Mouse (Mus musculus): Measurements from ENCODE around the gene Dnajb8. TPM values are rescaled to one million over a fixed set of nuclear protein-coding genes. Genes with fewer than 3 reads are reported as not detected.

Gene Dnajb8
- 0.10 TPM in 1 of 2 replicates, not detected in the other for polyA plus RNA-seq (2012; rRNA removed)

DNA sequence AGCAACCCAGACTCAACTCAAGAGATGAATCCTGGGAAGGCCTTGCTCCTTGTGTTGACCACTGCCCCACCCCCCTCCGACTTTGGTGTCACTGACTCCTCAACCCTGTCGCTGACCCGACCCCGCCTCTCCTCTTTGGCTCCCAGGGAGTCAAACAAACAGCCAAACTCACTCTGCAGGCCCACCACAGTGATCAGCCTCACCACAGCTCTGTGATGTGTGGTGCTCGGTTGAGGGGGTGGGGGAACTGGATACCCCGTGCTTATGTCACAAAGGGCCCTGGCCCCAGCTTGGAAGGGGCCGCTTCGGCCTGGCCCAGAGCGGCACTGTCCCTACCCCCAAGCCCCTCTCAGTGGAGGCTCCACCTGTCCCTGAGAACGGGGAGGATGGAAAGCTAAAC lies at the start of gene Dnajb8:
TSS of gene Dnajb8 (plus strand) at position 301 of the 400 bp plus-strand sequence.
- H3K36me3 ChIP-seq (ENCODE audit: control insufficient read depth, insufficient read depth, low read length): no peaks in the 10 kb centered on the region
- TF ChIP-seq POLR2A (IDR thresholded peaks at IDR 0.05; ENCODE audit: low read depth, low read length) (no peak), CTCF (conservative IDR thresholded peaks at IDR 0.05; ENCODE audit: insufficient read depth, insufficient read length, low read depth, low read length) (no peak)
- no peaks in the 10 kb centered on the region for H3K27me3 ChIP-seq (replicated peaks; ENCODE audit: control insufficient read depth, insufficient read depth, low read length)
- DNase-seq: no peak
- WGBS: 64% methylated on average over 10 of the region's 10 CpGs
- no peak within 1 kb of the TSS for H3K27ac ChIP-seq (ENCODE audit: insufficient read depth, low read depth, low read length)
- no peak within 1 kb of the TSS for H3K4me3 ChIP-seq (ENCODE audit: insufficient read depth, low read depth, low read length)
- H3K4me1 ChIP-seq (ENCODE audit: control insufficient read depth, insufficient read depth, low read length): no peaks in the 10 kb centered on the region

- no peaks in the 10 kb centered on the region for H3K36me3 ChIP-seq (ENCODE audit: control insufficient read depth, insufficient read depth, low read length)
- H3K4me1 ChIP-seq (ENCODE audit: control insufficient read depth, insufficient read depth, low read length): no peaks in the 10 kb centered on the region
- H3K27ac ChIP-seq (ENCODE audit: insufficient read depth, low read depth, low read length): no peak overlapping the region
- TF ChIP-seq CTCF (conservative IDR thresholded peaks at IDR 0.05; ENCODE audit: insufficient read depth, insufficient read length, low read depth, low read length) (no peak), POLR2A (IDR thresholded peaks at IDR 0.05; ENCODE audit: low read depth, low read length) (no peak)
- no peaks in the 10 kb centered on the region for H3K27me3 ChIP-seq (replicated peaks; ENCODE audit: control insufficient read depth, insufficient read depth, low read length)
- 94% methylated on average over 3 of the region's 3 CpGs for WGBS
- H3K4me3 ChIP-seq (ENCODE audit: insufficient read depth, low read depth, low read length): no peak overlapping the region
- DNase-seq: no peak
These were observed 47.9 kb upstream of the Dnajb8 start for GRCm38 (mm10) chr6:88174191-88174590.

- 86% methylated on average over 2 of the region's 2 CpGs for WGBS
- Histone ChIP-seq H3K27ac (ENCODE audit: insufficient read depth, low read depth, low read length) (no peak overlapping the region), H3K4me3 (ENCODE audit: insufficient read depth, low read depth, low read length) (no peak overlapping the region), H3K36me3 (ENCODE audit: control insufficient read depth, insufficient read depth, low read length) (no peaks in the 10 kb centered on the region), H3K4me1 (ENCODE audit: control insufficient read depth, insufficient read depth, low read length) (no peaks in the 10 kb centered on the region), H3K27me3 (replicated peaks; ENCODE audit: control insufficient read depth, insufficient read depth, low read length) (no peaks in the 10 kb centered on the region)
- TF ChIP-seq CTCF (conservative IDR thresholded peaks at IDR 0.05; ENCODE audit: insufficient read depth, insufficient read length, low read depth, low read length) (no peak), POLR2A (IDR thresholded peaks at IDR 0.05; ENCODE audit: low read depth, low read length) (no peak)
- no peak for DNase-seq
These were observed 47.4 kb upstream of the Dnajb8 start for GRCm38 (mm10) chr6:88174676-88175075.

- 61% methylated on average over 4 of the region's 4 CpGs for WGBS
- H3K27ac ChIP-seq (ENCODE audit: insufficient read depth, low read depth, low read length): no peak overlapping the region
- H3K27me3 ChIP-seq (replicated peaks; ENCODE audit: control insufficient read depth, insufficient read depth, low read length): no peaks in the 10 kb centered on the region
- no peak for DNase-seq
- no peaks in the 10 kb centered on the region for H3K36me3 ChIP-seq (ENCODE audit: control insufficient read depth, insufficient read depth, low read length)
- TF ChIP-seq POLR2A (IDR thresholded peaks at IDR 0.05; ENCODE audit: low read depth, low read length) (no peak), CTCF (conservative IDR thresholded peaks at IDR 0.05; ENCODE audit: insufficient read depth, insufficient read length, low read depth, low read length) (no peak)
- no peaks in the 10 kb centered on the region for H3K4me1 ChIP-seq (ENCODE audit: control insufficient read depth, insufficient read depth, low read length)
- H3K4me3 ChIP-seq (ENCODE audit: insufficient read depth, low read depth, low read length): no peak overlapping the region
These were observed 37.4 kb upstream of the Dnajb8 start for GRCm38 (mm10) chr6:88184671-88185070.

GRCm38 (mm10) chr6:88188148-88188547 lies 33.9 kb upstream of the Dnajb8 start:
- Histone ChIP-seq H3K36me3 (ENCODE audit: control insufficient read depth, insufficient read depth, low read length) (no peaks in the 10 kb centered on the region), H3K4me3 (ENCODE audit: insufficient read depth, low read depth, low read length) (no peak overlapping the region), H3K27me3 (replicated peaks; ENCODE audit: control insufficient read depth, insufficient read depth, low read length) (no peaks in the 10 kb centered on the region), H3K27ac (ENCODE audit: insufficient read depth, low read depth, low read length) (no peak overlapping the region), H3K4me1 (ENCODE audit: control insufficient read depth, insufficient read depth, low read length) (no peaks in the 10 kb centered on the region)
- WGBS: 78% methylated on average over 6 of the region's 6 CpGs
- no peak for DNase-seq
- TF ChIP-seq POLR2A (IDR thresholded peaks at IDR 0.05; ENCODE audit: low read depth, low read length) (no peak), CTCF (conservative IDR thresholded peaks at IDR 0.05; ENCODE audit: insufficient read depth, insufficient read length, low read depth, low read length) (no peak)

DNA sequence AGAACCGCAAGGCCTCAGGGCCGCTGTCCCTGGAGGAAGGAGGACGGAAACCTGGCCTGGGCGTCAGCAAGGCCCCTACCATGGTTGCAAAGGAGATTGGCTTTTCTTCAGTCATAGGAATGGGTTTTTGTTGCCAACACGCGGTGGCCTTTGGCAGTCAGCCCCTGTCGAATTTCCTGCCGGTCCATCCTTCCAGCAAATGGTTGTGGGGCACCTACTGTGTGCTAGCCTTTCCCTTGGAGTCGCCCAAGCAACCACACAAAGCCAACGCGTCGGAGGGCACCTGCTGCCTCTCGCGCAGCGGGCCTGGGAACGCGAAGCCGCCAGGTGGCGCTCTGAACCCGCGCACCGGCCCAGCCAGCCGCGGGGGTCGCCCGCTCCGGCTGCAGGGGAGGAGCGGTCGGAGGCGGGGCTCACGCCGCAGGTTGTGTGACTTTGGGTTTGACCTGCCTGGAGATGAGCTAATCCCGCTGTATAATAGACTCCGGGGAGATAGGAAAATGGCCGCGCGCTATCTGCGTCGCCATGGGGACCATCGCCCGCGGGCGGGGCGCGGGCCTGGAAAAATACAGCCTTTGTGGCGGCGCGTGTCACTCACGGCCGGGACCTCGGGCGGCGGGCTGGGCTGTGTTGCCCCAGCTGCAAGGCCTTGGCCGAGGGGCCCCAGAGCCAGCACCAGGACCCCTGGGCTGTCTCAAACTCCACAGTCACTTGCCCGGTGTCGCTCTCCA lies 32.6 kb upstream of the Dnajb8 start:
- 1% methylated on average over 56 of the region's 56 CpGs for WGBS
- Histone ChIP-seq H3K36me3 (ENCODE audit: control insufficient read depth, insufficient read depth, low read length) (no peaks in the 10 kb centered on the region), H3K27me3 (replicated peaks; ENCODE audit: control insufficient read depth, insufficient read depth, low read length) (0 out of 2 replicates have a peak, but pooled peaks cover 1% of the 10 kb centered on the region), H3K4me3 (ENCODE audit: insufficient read depth, low read depth, low read length) (peak overlapping the region; percentile 64), H3K4me1 (ENCODE audit: control insufficient read depth, insufficient read depth, low read length) (no peaks in the 10 kb centered on the region), H3K27ac (ENCODE audit: insufficient read depth, low read depth, low read length) (no peak overlapping the region)
- TF ChIP-seq POLR2A (IDR thresholded peaks at IDR 0.05; ENCODE audit: low read depth, low read length): no peak
- TF ChIP-seq CTCF (conservative IDR thresholded peaks at IDR 0.05; ENCODE audit: insufficient read depth, insufficient read length, low read depth, low read length): peak; percentile 77
- DNase-seq: peak; percentile 75

DNA sequence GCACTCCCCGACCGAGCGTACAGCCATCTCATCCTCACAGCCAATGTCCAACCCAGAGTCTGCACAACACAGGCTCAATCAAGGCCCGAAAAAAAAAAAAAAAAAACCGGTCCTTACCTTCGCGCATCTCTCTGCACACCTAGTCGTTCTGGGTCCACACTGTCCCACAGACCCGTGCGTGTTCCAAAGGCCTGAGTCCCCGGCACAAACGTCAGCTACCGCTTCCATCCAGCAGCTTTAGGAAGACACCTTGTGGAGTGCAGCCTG lies 32.1 kb upstream of the Dnajb8 start:
- WGBS: 17% methylated on average over 13 of the region's 13 CpGs
- Histone ChIP-seq H3K27me3 (replicated peaks; ENCODE audit: control insufficient read depth, insufficient read depth, low read length) (0 out of 2 replicates have a peak, but pooled peaks cover 1% of the 10 kb centered on the region), H3K27ac (ENCODE audit: insufficient read depth, low read depth, low read length) (no peak overlapping the region), H3K36me3 (ENCODE audit: control insufficient read depth, insufficient read depth, low read length) (no peaks in the 10 kb centered on the region), H3K4me1 (ENCODE audit: control insufficient read depth, insufficient read depth, low read length) (no peaks in the 10 kb centered on the region), H3K4me3 (ENCODE audit: insufficient read depth, low read depth, low read length) (peak overlapping the region; percentile 64; the same call in 1 of the 2 replicates)
- no peak for DNase-seq
- no peak for TF ChIP-seq CTCF (conservative IDR thresholded peaks at IDR 0.05; ENCODE audit: insufficient read depth, insufficient read length, low read depth, low read length)
- TF ChIP-seq POLR2A (IDR thresholded peaks at IDR 0.05; ENCODE audit: low read depth, low read length): no peak
